Mouse (Mus musculus): ENCODE results near the gene Amd2. TPM values are rescaled to one million over a fixed set of nuclear protein-coding genes. Genes with fewer than 3 reads are reported as not detected.

The Amd2 gene
- total RNA-seq (2021): 10 to 100 TPM; 27.0 to 27.9 TPM

DNA sequence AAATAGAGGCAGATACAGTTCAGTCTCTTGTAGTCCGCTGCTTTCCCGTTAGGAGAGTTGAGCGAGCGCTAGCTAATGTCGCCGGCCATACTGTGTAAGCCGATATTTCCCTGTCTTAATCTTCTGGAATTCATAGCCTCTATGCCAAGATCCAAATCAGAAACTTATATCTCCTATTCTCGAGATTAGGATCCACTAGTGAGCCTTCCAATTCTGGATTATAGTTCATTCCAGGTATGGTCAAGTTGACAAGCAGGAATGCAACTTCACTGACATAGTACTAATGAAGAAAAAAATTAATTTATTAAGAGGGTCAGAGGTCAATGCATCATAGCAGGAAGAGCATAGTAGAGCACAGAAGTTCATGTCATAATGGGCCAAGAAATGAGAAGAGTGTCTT lies at the start of gene Amd2:
Gene Amd2, minus strand, starts transcription at position 101 of the 400 bp plus-strand sequence.
- no peak for DNase-seq

DNA sequence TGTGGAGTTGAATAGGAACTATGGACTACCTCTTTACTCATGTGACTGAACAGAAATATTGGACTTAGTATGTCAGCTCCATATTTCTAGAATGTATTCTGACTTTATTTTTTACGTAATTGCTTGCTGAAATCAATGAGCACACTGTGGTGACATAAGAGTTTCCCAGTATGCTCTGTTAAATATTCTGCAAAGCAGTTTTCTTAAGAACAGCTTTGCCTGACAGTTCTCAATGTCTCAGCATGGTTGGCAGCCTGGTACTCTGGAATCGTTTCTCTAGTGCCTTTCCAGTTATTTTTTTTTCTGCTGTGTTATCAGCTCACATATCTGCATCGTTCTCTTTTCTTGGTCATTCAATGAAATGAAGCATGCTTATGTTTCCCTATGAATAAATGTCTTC lies 49.6 kb upstream of the Amd2 start:
- DNase-seq: no peak

- DNase-seq: no peak
Observed at GRCm38 (mm10) chr10:35737639-35738038, 25.9 kb upstream of the Amd2 start.

- DNase-seq: no peak
Observed at GRCm38 (mm10) chr10:35714266-35714665, 2.6 kb upstream of the Amd2 start.
